Mouse (Mus musculus): ENCODE results near the gene Uvssa.

Gene Uvssa

GRCm38 (mm10) chr5:33442927-33443710 is 64.8 kb downstream of the Uvssa start:
- no peak for DNase-seq (ENCODE audit: low spot score)

- no peak for DNase-seq (ENCODE audit: low spot score)
Measured at GRCm38 (mm10) chr5:33443794-33444193, 65.4 kb downstream of the Uvssa start.

- DNase-seq (ENCODE audit: low spot score) = no peak
Measured at GRCm38 (mm10) chr5:33455737-33456136, 77.4 kb downstream of the Uvssa start.

GRCm38 (mm10) chr5:33458132-33458622 is 79.8 kb downstream of the Uvssa start:
- no peak for DNase-seq (ENCODE audit: low spot score)

GRCm38 (mm10) chr5:33459111-33459510 is 80.8 kb downstream of the Uvssa start:
- DNase-seq (ENCODE audit: low spot score) = no peak

GRCm38 (mm10) chr5:33464390-33464789 is 86.0 kb downstream of the Uvssa start:
- DNase-seq (ENCODE audit: low spot score) = no peak

- no peak for DNase-seq (ENCODE audit: low spot score)
Measured at GRCm38 (mm10) chr5:33465464-33465863, 87.1 kb downstream of the Uvssa start.
